ENCODE assay signal across 24 mouse cellular contexts in the genomic region with DNA sequence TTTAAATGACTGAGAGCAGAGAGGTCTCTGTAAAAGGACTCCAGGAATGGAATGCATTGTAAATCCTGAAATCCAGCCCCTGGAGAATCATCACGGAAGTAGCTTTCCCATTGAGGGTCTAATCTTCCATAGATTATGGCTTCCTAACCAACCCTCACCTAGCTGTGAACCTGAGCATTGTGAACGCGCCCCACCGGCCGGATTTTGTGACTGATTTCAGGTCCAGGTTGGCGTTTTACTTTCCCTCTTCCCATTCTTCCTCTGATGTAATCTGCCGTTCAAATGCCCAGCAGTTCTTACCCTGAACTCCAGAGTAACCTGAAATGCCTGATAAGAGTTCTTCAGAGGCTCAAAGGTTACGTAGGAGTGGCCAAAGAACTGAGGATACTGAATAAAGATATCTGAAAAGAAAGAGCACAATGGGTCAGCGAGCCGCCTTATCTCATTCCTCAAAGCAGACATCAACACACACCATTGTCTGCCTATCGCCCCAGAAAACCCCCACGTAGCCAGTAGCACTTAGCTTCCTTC.
"Had no signal": no experiment of that assay in that cellular context is flagged by ENCODE, and none has a peak within 500 bp of the region (broad histone marks: within the 10 kb centered on the region; RNA-seq: fewer than 3 reads in every experiment).

No protein-coding gene starts in this region.

- H3K4me2 ChIP-seq: kidney, embryonic 15.5 days; limb, embryonic 12.5 days; limb, embryonic 15.5 days; liver, embryonic 13.5 days; midbrain, embryonic 11.5 days; neural tube, embryonic 12.5 days; neural tube, embryonic 15.5 days; stomach, embryonic 15.5 days had no signal

- H3K9me3 ChIP-seq: kidney, embryonic 15.5 days; limb, embryonic 15.5 days; stomach, embryonic 15.5 days had no signal

- H3K4me1 ChIP-seq: kidney, embryonic 15.5 days; limb, embryonic 12.5 days; limb, embryonic 15.5 days; liver, embryonic 13.5 days; neural tube, embryonic 12.5 days; neural tube, embryonic 15.5 days; stomach, embryonic 15.5 days had no signal

- H3K9ac ChIP-seq: kidney, embryonic 15.5 days; limb, embryonic 12.5 days; limb, embryonic 15.5 days; liver, embryonic 13.5 days; neural tube, embryonic 12.5 days; neural tube, embryonic 15.5 days; stomach, embryonic 15.5 days had no signal

- H3K27ac ChIP-seq: kidney, embryonic 15.5 days; left cerebral cortex, adult 2 months; limb, embryonic 12.5 days; limb, embryonic 15.5 days; liver, embryonic 13.5 days; neural tube, embryonic 12.5 days; neural tube, embryonic 15.5 days; stomach, embryonic 15.5 days had no signal

- H3K4me3 ChIP-seq: kidney, embryonic 15.5 days; left cerebral cortex, adult 2 months; limb, embryonic 12.5 days; limb, embryonic 15.5 days; liver, embryonic 13.5 days; neural tube, embryonic 12.5 days; neural tube, embryonic 15.5 days; stomach, embryonic 15.5 days had no signal

- H3K27me3 ChIP-seq: kidney, embryonic 15.5 days; limb, embryonic 12.5 days; limb, embryonic 15.5 days; liver, embryonic 13.5 days; neural tube, embryonic 12.5 days; neural tube, embryonic 15.5 days; stomach, embryonic 15.5 days had no signal

- DNase-seq: kidney, adult 11 months; kidney, adult 8-10 months; kidney, postnatal 10 days; kidney, postnatal 36 days; layer of hippocampus, postnatal 36 days; left cerebral cortex, postnatal 4 days; liver, embryonic 13.5 days; lung, adult 2 months; lung, postnatal 14 days; lung, postnatal 4 days; midbrain, embryonic 14.5 days; right cerebral cortex, adult 18-20 months; right cerebral cortex, postnatal 14 days; right cerebral cortex, postnatal 4 days; spleen, adult 18-20 months; thymus, postnatal 25 days had no signal

- H3K36me3 ChIP-seq: liver, embryonic 13.5 days; neural tube, embryonic 12.5 days had no signal
